Mouse (Mus musculus): ENCODE data around the gene Sox5.

The Sox5 gene

DNA sequence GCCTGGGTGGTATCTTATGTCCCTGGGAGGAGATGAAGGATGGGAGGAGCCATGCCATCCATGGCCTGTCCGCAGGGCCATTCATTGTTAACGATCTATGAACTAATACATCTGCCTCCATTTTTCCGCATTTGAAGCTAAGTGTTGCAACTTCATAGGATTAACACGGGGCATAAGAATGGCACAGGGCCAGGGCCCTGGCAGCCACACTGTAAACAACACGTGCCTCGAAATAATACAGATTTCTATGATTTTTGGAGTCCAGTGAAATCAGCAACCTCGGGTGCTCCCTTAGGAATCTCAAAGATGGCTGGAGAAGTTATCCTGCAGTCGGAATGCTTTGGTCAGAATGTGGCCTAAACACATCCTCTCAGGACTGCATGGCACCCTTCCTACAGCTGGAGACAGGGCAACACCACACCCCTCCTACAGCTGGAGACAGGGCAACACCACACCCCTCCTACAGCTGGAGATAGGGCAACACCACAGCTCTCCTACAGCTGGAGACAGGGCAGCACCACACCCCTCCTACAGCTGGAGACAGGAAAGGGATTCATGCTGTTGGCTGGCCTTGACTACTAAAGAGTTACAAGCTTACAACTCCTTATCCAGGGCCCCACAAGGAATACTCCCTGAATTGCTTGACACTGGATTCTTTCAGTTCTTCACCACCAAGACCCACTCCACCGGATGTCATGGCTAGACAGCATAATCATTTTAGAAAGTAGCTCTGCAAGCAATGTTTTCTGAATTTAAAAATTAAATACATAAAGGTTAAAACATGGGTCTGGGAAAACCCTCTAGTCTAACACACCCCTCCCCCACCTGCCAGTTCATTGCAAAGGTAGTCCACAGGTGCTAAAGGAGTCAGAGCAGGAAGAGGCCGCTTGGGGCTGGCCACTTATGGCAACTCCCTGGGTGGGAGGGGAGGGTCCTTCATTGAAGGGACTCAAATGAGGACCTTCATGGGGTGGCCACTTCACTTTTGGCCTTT, 122.4 kb downstream of the Sox5 start:
- no peak for DNase-seq (ENCODE audit: low spot score)

DNA sequence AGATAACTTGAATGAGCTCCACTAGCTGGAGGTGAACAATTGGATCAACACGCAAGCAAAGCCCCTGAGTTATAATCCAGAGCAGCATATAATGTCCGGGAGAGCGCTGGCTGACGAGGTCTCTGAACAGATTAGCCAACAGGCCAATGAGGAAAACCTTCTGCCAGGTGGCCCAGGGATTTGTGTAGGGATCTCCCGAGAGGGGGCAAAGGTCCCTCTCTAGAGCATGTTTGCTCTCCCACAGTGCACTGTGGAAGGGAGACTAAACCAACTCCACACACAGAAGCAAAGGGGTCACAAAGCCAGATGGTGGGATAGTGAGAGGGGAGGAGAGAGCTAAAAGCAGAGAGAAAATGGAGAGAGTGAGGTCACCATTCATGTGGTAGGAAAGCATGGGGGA, 128.9 kb downstream of the Sox5 start:
- no peak for DNase-seq (ENCODE audit: low spot score)

DNA sequence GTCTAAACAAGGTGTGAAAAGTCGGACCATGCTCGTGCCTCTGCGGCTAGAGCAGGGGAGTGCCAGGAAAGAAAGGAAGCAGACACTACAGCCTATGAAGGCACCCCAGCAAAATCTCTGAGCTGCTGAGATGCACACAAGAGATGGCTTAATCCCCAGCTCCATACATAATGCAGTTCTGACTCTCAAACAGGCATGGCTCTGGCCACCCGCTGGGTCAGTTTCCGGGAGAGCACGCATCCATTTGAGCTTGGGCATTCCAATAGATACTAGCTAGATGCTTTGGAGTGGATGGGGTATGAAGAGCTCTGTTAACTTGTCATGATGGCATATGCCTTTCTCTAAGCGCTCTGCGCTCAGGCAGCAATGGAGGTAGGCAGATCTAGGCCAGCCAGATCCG, 132.9 kb downstream of the Sox5 start:
- DNase-seq (ENCODE audit: low spot score) = no peak

DNA sequence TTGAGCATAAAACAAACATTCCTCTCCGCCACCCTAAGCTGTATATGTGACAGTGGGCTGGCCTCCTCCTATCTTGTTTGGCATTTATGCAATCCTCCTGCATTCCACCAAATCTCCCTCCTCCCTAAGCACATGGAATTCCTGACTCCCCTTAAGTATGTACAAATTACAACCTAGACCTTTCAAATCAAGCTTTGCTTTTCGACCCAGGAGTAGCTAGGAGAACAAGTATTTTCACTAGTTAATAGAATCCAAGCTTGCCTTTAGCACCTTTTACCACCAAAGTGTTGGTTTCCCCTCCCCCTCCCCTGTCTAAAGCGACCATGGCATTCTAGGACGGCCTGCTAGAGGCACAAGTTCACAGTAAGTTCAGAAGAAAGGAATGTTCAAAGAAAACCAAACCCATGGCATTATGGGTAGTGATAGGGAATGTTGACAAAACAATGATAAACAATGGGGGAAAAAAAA, 133.6 kb downstream of the Sox5 start:
- peak; percentile 14 for DNase-seq (ENCODE audit: low spot score)

DNA sequence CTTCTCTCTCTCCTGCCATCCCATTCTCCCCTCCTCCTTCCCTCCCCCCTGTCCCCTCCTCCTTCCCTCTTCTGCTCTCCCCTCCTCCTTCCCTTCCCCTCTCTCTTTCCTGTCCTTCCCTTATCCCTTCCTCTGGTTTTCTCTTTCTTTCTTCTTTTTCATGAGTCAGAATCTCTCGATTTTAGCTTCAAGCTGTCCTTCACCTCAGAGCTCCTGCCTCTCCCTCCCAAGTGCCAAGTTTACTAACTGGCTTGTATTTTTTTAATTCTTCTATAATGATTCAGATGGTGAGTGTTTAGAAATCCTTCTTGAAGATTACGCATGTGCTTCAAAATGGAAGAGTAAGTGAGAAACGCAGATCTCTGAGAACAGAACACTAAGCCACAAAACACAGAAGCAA, 135.4 kb downstream of the Sox5 start:
- no peak for DNase-seq (ENCODE audit: low spot score)

DNA sequence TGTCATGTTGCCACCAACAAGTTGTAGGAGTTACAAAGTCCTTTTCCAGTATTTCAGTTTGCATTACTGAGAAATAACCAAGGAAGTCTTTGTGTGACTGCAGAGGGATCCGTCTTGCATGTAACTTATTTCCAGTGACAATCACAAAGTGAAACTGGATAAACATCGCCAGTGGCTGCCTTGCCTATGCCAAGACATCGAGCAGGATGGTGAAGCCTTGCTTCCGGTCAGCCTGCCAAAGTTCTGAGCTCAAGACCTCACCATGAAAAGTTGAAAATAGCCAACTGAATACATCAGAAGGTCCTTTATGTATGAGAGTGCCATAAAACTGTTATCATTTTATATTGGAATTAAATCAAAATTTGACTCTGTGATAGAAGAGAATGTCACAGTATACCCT, 136.0 kb downstream of the Sox5 start:
- no peak for DNase-seq (ENCODE audit: low spot score)

DNA sequence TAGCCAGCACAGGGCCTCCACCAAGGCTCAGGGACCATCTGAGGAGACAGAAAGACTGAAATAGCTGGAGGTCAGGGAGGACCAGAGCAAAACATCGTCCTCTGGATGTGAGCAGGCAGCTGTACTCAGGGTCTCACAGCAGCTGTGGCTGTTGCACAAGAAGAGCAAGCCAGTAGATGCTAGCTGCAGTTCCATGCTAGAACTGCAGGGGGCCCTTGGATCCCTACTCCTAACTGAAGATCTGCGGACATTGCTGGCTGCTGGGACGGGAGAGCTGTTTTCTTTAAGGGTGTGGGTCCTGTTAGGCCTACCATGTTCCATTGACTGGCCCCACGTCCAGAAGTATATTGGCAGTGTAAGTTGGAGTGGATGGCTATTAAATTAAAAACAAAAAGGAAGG, 137.1 kb downstream of the Sox5 start:
- DNase-seq (ENCODE audit: low spot score) = peak; percentile 45

DNA sequence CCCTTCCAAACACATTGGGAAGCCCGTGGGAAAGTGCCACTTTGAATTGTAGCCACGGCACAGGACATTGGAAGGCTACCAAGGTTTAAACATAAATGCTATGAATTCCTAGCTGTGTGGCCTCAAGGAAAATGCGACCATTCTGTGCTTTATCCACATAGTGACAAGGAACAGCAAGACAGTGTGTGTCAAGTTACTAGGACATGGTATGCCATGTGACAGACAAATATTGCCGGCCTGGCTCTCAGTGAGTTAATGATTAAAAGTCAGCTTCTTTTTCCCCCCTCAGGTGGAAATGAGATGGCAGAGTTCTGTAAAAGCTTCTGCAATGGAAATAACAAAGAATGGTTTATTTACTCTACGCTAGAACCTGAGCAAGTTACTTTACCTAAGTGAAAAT, 138.2 kb downstream of the Sox5 start:
- DNase-seq (ENCODE audit: low spot score) = no peak

DNA sequence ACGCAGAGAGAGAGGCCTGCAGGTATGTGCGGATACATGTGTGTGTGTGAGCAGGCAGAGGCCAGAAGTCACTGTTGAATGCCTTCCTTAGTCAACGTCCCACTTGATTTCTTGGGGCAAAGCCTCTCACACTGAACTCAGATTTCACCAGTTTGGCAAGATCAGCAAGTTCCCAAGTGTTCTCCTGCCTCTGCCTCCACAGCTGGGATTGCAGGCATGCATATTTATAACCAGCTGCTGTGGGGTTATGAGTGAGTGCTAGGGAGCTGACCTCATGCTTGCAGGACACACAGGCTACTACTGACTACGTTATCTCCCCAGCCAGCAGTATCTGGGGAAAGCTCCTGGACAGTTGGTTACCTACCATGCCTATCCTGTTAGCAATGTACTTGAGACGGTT, 139.9 kb downstream of the Sox5 start:
- no peak for DNase-seq (ENCODE audit: low spot score)

DNA sequence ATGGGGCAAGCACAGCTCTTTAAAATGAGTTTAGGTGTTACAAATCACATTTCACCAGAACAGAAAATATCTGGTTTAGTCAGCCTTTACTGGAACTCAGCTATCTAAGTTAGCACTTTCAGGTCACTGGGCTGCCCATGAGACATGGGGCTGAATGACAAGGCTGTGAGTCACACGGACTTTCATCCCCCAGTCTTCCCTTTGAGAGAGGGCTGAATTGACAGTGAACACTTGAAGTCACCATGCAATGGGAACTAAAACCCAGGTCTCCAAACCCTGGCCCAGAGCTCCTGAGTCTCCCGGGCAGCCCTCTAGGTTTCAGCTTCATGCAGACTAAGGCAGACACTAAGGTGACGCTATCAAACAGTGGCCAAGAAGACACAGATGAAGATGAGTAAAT, 141.2 kb downstream of the Sox5 start:
- DNase-seq (ENCODE audit: low spot score) = no peak

DNA sequence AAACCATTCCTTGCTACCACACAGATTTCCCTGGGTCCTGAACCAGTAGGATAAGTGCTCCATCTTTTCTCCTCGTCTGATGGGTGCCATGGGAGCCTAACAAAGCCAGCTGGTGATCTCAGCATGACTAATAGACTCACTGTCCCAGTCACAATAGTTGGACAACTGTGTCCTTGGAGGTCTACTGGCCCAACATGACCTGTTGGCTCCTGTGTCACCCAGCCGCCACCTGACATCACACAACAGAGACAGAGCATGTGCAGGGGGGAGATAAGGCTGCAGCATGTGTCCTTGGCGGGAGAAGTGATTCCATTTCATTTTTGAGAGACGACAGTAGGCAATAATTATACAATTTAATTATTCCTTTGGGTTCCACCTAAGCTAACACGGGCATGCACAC, 143.2 kb downstream of the Sox5 start:
- no peak for DNase-seq (ENCODE audit: low spot score)

DNA sequence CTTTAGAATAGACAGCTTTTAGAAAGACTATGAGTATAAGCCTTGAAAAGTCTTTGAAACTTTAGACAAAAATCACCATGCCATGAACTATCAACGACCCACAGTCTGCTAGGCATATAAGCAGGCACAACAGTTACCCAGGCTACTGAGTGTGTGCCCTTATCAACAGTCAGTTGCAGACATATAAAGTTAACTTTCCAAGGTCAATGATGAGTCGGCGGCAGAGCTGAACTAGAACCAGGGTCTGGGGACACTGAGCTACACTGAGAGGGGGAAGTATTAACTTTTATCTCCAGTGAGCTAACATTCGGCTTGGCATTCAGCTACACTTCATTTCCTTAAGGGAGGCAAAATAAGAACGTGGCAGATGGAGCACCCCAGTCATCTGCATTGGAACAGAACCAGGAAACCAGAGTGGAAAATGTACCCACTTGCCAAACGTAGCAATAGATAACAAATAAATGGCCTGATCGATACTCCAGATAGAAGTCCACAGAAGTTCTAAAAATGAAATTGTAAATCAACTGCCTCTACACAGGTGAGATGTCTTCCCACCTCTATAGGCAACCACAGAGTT, 154.2 kb downstream of the Sox5 start:
- DNase-seq (ENCODE audit: low spot score) = no peak

DNA sequence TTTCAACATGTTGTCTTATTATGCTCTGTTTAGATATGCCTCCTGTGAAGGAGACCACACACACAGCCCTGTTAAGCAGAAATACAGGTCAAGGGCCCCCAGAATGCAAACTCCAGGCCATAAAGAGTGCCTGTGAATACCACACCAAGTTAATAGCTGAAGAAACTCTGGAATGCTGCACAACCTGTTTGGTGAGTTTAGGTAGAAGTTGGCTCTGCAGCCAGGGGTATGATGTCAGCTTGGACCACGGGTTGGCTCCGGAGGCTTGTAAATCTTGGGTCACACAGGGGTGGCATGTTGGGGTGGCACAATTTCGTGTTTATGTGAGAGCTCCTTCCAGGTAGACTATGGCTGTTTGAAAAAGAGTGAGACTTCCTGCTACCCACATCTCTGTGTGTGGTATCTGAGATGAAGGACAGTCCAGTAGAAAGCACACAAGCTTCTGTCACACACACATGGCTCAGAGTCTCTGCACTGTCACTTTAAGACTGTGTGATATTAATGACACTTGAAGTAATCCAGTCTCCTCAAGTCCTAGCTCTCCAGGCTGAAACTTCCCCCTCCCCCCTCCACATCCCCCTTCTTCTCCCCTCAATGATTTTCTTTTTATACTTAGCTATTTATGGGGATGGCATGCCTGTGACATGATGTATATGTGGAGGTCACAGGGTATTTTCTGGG, 160.5 kb downstream of the Sox5 start:
- DNase-seq (ENCODE audit: low spot score) = no peak

DNA sequence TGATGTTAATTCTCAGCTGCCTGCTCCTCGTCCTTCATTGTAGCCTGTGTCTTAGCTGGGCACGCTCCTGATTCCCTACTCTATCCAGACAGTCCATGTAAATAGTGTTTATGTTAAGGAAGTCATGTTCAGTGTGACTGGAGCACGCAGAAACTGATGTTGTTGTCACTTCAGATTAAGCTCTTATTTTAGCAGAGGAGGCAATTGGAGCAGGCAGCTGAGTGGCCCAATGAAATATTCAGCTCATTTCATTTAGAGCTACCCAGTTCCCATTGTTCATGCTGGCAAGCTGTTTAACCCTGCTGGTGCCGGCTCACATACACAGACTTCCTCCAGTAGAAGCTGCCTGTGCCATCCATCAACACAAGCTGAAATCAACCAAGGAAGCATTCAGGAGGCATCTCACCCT, 170.4 kb downstream of the Sox5 start:
- DNase-seq (ENCODE audit: low spot score) = peak; percentile 90

DNA sequence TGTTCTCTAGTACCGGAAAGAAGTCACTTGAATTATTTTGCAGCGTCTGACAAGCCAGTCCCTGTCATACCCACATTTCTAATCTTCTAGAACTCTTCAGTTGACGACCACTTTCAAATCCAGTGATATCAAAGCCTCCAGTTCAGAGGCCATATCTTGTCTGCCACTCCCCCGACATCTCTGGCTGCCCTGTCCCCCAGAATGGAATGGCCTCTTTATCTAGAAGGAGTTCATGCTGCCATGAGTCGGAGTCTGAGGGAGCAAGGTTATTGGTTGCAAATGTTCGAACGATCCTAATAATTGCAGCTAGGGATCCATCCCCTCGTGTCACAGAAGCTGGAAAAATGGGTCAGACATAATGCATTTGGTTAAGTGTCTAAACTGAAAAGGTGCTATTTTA, 170.9 kb downstream of the Sox5 start:
- no peak for DNase-seq (ENCODE audit: low spot score)

DNA sequence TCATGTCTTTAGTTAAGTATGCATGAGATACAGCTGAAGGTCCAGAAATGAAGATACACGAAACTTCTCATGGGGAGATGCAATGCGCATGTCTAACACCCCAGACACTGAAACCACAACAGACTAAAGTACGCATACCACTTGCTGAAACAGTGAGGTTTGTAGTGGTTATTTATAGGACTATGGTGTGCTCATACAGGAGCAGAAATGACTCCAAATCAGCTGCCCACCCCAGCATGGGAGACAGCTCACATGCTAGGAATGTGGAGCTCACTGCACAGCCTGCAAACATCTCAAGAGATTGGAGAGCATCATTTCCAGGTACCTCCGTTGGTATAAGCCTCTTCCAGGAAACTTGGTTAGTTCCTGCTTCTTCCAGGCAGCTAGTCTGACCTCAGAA, 178.9 kb downstream of the Sox5 start:
- no peak for DNase-seq (ENCODE audit: low spot score)

DNA sequence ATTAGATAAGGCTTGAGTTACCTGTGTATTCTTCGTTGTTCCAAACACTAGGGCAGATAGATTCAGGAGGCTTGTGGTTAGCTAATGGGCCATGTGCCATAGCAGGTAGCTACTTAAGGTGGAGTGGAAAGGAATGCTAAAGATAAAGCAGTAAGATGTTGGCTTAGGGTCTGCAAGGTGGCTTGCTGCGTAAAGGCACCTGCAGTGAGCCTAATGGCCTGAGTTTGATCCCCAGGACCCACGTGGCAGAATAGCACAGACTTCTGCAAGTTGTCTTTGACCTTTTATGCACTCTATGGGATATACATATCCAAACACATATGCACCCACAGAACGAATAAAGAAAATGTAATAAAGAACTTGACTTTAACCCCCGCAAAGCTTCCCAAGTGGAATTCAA, 181.4 kb downstream of the Sox5 start:
- no peak for DNase-seq (ENCODE audit: low spot score)

DNA sequence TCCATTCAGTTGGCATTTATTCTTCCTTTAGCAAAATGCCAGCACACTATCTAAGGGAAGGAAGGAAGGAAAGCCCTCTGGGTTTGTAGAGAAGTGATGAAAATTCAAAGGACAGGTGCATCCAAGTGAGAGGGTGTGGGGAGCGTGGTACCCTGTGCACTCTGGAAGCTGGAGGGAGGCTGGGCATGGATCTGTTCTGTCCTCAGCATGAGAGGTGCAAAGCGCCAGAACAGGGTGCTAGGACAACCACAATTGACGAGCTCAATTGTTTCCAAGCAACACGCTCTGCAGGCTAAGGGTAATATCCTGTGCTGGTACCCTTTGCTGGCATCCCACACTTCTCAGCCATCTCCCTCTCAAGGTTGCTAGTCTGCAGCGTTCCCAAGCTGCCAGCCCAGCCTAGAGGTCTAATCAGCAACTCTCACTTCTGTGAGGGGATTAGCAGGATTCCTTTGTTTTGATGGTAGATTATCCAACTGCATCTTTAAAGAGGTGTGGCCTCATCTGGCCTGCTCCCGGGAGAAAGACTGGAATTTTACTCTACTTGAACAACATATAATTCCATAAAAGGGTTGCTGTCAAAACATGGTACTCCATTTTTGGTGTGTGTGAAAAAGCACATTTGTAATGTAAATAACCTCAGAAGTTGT, 183.3 kb downstream of the Sox5 start:
- peak; percentile 49 for DNase-seq (ENCODE audit: low spot score)

DNA sequence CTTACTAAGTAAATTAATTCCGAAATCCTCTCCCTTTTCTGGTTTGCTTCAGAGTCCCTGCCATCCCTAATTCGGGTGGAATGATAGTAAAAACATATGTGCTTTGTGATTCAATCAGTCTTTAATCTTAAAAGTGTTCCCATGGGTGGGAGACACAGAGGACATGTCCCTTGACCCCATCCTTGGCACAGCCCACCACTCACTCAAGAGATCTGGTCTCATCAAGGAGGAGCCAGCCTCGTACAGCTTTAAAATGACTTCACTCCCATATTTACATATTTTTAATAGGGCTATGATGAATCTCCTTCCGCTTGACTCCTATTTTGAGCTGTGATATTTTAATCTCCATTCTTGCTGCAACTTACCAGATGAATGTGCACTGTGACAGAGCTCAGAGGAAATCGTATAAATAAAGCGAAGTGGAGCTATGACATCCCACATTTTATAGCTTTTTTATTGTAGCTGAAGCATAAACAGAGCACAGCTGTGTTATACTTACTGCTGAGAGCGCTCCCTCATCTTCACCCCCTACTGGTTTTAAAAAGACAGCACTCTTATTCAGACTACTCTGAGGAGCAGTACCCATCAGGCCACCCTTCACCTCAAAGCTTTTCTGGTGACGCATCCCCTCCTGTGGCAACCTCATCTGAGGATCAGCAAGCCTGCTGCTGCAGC, 185.1 kb downstream of the Sox5 start:
- no peak for DNase-seq (ENCODE audit: low spot score)

DNA sequence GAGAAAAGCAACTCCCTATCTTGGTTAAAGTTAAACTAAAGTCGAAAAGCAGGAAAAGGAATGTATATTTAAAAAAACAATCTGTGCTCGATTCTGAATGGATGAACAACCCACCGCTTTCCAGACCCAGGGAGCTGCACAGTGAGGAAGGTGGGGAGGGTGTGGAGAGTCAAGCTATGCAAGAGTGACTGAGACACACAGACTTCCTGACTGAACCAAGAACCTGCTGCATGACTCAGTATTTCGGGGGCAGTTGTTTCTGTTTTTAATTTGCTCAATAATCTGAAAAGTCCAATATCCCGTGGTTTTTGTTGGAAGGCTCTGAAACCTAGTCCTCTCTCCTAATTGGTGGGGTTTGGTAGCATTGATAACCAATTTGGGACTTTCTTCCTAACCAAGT, 196.9 kb downstream of the Sox5 start:
- no peak for DNase-seq (ENCODE audit: low spot score)

DNA sequence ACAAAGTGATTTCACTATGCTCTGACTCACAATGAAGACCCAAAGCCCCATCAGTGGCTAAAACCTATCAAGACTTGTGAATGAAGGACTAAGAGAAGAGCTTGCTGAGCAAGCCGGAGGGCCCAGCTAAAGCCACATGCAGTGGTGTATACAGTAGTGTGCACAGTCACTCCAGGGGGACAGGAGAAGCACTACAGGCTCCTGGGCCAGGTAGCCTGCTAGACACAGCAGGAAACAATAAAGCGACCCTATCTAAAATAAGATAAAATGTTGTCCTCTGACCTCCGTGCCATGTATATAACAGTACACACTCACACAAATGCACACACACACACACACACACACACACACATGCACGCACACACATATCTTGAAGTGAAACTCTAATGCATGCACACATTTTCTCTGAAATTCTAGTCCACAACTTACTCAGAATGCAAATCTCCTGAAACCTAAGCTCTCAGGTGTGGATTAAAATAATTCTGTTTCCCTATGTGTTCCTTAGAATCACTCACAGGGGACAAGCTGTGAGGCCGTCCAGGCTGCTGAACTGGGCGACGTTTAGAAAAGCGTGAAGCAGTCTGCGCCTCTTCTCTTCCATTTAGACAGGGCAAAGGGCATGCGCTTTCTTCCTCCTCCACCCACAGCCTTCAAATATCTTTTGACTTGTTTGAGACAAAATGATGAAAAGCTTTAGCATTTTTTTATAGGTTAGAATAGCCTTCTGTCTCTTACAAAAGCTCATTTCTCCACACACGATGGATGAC, 197.5 kb downstream of the Sox5 start:
- no peak for DNase-seq (ENCODE audit: low spot score)
